Mouse (Mus musculus) heart, postnatal 10 days (tissue): ENCODE data around the gene Ptprh. TPM values are rescaled to one million over a fixed set of nuclear protein-coding genes. Genes with fewer than 3 reads are reported as not detected.

ENCODE experiments used
- DNase-seq, 2 experiments: peaks; one replicate each; pipeline ENCODE4 v3.0.0; 2021
- intact Hi-C: fragments of 180-260 bp; cut with DNase I; formaldehyde crosslinking; loops from one replicate; pipeline ENCODE4 v1.15.1; 2025
- total RNA-seq, 2 experiments: library from RNA; stranded (reverse); gene quantifications; 2 replicates each; pipeline ENCODE4 v1.2.3; 2021

Gene Ptprh
- not detected for total RNA-seq

- DNase-seq: no peak
- intact Hi-C loops: no loop called here
These were observed at the start of gene Ptprh for GRCm38 (mm10) chr7:4603873-4604272. Gene Ptprh (minus strand): TSS chr7:4604041.

DNA sequence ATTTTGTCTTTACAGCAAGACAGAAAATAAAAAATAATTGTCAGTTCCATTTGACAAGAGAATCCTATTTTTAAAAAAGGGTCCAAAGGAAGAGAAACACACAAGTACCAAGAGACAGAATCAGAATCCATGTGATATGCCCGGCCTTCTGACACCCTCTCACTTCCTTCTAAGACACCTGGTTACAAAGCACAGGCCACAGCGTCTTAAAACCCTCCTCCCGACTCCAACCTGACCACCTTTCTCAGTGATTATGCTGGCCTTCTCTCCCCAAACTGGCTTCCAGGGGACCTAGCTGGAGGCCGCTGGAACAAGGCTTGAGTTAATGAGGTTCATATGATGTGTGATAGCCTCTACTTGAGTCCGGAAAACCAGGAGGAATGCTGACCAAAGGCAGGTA is 49.5 kb upstream of the Ptprh start:
- no peak for DNase-seq
- intact Hi-C loops: no loop called here

- DNase-seq: no peak
- intact Hi-C loops: no loop called here
These were observed 48.9 kb upstream of the Ptprh start for GRCm38 (mm10) chr7:4652726-4653125.

- no peak for DNase-seq
- intact Hi-C loops: no loop called here
These were observed 47.7 kb upstream of the Ptprh start for GRCm38 (mm10) chr7:4651581-4651980.

- intact Hi-C loops: no loop called here
- no peak for DNase-seq
These were observed 44.2 kb upstream of the Ptprh start for GRCm38 (mm10) chr7:4647992-4648391.

- DNase-seq: peak; percentile 60 to 62
- intact Hi-C loops: no loop called here
These were observed 43.5 kb upstream of the Ptprh start for GRCm38 (mm10) chr7:4647291-4647690.

GRCm38 (mm10) chr7:4646806-4647205 is 43.0 kb upstream of the Ptprh start:
- intact Hi-C loops: no loop called here
- DNase-seq: no peak

DNA sequence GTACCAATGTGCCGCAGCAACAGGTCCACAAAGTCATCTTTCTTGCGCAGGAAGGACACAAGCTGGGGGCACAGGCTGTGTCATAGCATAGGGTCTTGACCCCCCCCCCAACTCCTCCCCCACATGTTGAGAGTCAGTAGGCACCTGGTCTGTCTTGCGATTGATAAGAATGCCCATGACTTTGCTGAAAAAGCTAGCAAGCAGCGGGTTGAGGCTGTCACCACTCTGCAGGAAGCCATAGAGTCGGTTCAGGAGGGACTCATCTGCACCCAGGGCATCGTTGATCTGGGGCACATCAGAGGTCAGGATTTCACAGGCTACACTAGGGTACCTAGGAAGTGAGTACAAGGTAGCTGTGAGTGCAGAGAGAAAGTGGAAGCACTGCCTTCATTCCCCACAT is 39.4 kb upstream of the Ptprh start:
- DNase-seq: no peak

GRCm38 (mm10) chr7:4641956-4642355 is 38.1 kb upstream of the Ptprh start:
- DNase-seq: peak; percentile 31
- intact Hi-C loops: no loop called here

More for the DNA sequence above, 39.4 kb upstream of the Ptprh start:
- intact Hi-C loops: no loop called here

- DNase-seq: no peak
- intact Hi-C loops: no loop called here
These were observed 37.3 kb upstream of the Ptprh start for GRCm38 (mm10) chr7:4641155-4641554.

- intact Hi-C loops: no loop called here
- no peak for DNase-seq
These were observed 32.3 kb upstream of the Ptprh start for GRCm38 (mm10) chr7:4636179-4636578.

GRCm38 (mm10) chr7:4631031-4631430 is 27.2 kb upstream of the Ptprh start, which contains the start of gene Tmem86b:
Gene Tmem86b (minus strand): TSS chr7:4631422.
- DNase-seq: no peak
- intact Hi-C loops: no loop called here

GRCm38 (mm10) chr7:4630198-4630597 is 26.4 kb upstream of the Ptprh start:
- no peak for DNase-seq

GRCm38 (mm10) chr7:4629586-4629985 is 25.7 kb upstream of the Ptprh start:
- intact Hi-C loops: no loop called here

More at GRCm38 (mm10) chr7:4630198-4630597, 26.4 kb upstream of the Ptprh start:
- intact Hi-C loops: no loop called here

GRCm38 (mm10) chr7:4625928-4626327 is 22.1 kb upstream of the Ptprh start:
- no peak for DNase-seq
- intact Hi-C loops: loop anchor here (2.0 kb wide), 1 partner anchor 167 kb away; the partner anchor contains the start of gene Rpl28

More at GRCm38 (mm10) chr7:4629586-4629985, 25.7 kb upstream of the Ptprh start:
- no peak for DNase-seq

GRCm38 (mm10) chr7:4624343-4624742 is 20.5 kb upstream of the Ptprh start:
- no peak for DNase-seq
- intact Hi-C loops: loop anchor here (2.0 to 5.0 kb wide), 2 partner anchors 67 to 168 kb away; partner anchors contain the start of gene Rpl28

DNA sequence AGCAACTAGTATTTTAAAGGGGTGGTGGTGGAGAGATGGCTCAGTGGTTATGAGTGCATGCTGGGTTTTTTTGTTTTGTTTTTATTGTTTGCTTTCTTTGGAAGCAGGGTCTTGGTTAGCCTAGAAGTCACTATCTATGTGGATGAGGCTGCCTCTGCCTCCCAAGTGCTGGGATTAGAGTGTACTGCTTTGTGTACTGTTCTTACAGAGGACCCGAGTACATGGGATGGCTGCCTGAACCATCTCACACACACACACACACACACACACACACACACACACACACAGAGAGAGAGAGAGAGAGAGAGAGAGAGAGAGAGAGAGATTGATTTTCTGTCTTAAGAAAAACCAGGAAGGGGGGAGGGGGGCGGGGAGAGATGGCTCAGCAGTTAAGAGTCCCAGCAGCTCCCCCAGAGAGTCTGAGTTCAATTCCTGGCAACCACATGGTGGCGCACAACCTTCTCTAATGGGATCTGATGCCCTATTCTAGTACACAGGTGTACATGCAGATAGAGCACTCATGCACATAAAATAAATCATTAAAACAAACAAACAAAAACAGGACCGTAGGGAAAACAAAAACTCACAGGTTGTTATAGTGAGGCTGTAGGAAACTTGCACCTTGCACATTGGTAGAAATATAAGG is 19.8 kb upstream of the Ptprh start:
- intact Hi-C loops: loop anchor here (2.0 to 5.0 kb wide), 3 partner anchors 66 to 317 kb away; partner anchors contain the start of gene Rpl28
- DNase-seq: peak; percentile 50 to 57

GRCm38 (mm10) chr7:4619979-4620378 is 16.1 kb upstream of the Ptprh start:
- intact Hi-C loops: loop anchor here (5.0 kb wide), 1 partner anchor 63 kb away; no protein-coding TSS in a partner anchor
- DNase-seq: peak; percentile 51 to 64

- no peak for DNase-seq
These were observed 10.0 kb upstream of the Ptprh start for GRCm38 (mm10) chr7:4613740-4614403.

DNA sequence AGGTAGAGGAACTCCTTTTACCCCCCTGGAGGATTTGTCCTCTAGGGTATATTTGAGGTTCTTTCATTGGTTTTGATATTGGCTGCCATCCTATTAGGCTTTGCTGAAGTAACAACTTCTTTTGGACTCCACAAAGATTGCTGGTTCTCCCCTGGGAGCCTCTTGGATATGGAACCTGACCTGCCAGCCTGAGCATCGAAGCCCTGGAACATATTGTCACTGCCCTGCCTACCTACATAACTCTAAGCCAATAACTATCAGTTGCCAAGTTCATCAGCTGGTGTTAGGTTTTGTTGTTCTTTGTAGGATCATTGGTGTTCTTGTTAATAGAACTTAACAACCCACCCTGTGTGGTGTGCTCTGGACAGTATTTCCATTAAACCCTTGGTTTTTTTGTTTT is 9.1 kb upstream of the Ptprh start:
- intact Hi-C loops: no loop called here
- no peak for DNase-seq

More at GRCm38 (mm10) chr7:4613740-4614403, 10.0 kb upstream of the Ptprh start:
- intact Hi-C loops: no loop called here

DNA sequence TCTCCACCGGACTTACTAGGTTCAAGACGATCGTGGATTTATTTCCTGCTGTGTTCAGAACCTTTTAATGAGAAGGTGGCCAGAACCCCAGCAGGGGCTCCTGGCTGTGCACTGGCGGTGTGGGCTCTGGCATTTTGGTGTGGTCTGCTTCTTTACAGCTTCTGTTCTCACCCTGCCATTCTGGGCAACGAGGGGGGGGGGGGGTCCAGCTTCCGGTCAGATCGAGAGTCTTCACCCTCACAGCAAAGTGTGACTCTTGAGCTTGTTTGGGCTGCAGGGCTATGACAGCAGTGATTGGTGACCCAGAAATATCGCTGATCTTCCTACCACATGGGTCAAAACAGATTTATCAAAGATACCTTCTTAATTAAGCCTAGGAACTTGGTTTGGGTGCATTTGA is 8.5 kb upstream of the Ptprh start:
- no peak for DNase-seq
- intact Hi-C loops: no loop called here

DNA sequence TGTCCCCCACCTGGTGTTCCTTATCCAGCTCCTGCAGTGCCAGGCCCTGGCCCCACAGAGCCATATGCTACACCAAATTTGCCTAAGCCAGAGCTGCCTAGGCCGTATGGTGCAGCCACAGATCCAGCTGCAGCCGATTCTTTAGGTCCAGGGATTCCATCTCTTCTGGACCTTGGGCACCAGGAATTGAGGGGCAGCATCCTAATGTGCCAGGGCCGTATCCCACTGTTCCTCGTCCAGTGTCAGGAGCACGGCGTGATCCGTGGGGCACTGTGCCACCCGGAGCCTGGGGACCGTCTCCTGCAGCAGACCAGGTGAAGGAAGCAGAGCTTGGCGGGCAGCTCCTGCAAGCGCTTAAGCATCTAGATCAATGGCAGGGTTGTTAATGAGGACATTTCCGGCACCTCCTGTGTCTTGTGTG is 8.1 kb upstream of the Ptprh start:
- intact Hi-C loops: no loop called here
- DNase-seq: no peak
